Mouse (Mus musculus): ENCODE measurements around the gene Gm36864. TPM values are rescaled to one million over a fixed set of nuclear protein-coding genes. Genes with fewer than 3 reads are reported as not detected.
"Not testable (repeated sequence)": the region's sequence is repeated elsewhere in the genome, so short reads cannot be mapped to it uniquely, and the experiment has no call there.

Gm36864 gene
- polyA plus RNA-seq, 1 experiment from 2014 or later, result not detected

GRCm38 (mm10) chr7:44244080-44244479 lies 8.1 kb downstream of the Gm36864 start:
- 63% methylated on average over 1 of the region's 1 CpGs for WGBS
- Histone ChIP-seq H3K36me3 (peaks cover 12% of the 10 kb centered on the region), H3K27me3 (ENCODE audit: insufficient read depth, poor library complexity, severe bottlenecking) (no peaks in the 10 kb centered on the region), H3K4me3 (no peak overlapping the region), H3K4me1 (peaks cover 11% of the 10 kb centered on the region), H3K27ac (no peak overlapping the region), H3K9me3 (no peaks in the 10 kb centered on the region)
- no peak for DNase-seq (ENCODE audit: low spot score)

- H3K27ac ChIP-seq, result peak within 1 kb of the TSS; percentile 97
- under 1% methylated on average over 62 of the region's 62 CpGs for WGBS
- DNase-seq (ENCODE audit: low spot score), result peak; percentile 96
- peaks cover 34% of the 10 kb centered on the region for H3K36me3 ChIP-seq
- peaks cover 11% of the 10 kb centered on the region for H3K4me1 ChIP-seq
- no peaks in the 10 kb centered on the region for H3K9me3 ChIP-seq
- peak within 1 kb of the TSS; percentile 97 for H3K4me3 ChIP-seq
- H3K27me3 ChIP-seq (ENCODE audit: insufficient read depth, poor library complexity, severe bottlenecking), result no peaks in the 10 kb centered on the region
Observed at GRCm38 (mm10) chr7:44246055-44246983, 10.3 kb downstream of the Gm36864 start, which contains the start of the genes 1700028J19Rik and 2410002F23Rik. Gene 1700028J19Rik (minus strand): TSS chr7:44246695. Gene 2410002F23Rik (plus strand): TSS chr7:44246722.

GRCm38 (mm10) chr7:44246984-44247470 lies 11.1 kb downstream of the Gm36864 start:
- 0% methylated on average over 23 of the region's 23 CpGs for WGBS
- Histone ChIP-seq H3K27ac (peak overlapping the region; percentile 97), H3K9me3 (no peaks in the 10 kb centered on the region), H3K36me3 (peaks cover 38% of the 10 kb centered on the region), H3K4me1 (peaks cover 11% of the 10 kb centered on the region), H3K27me3 (ENCODE audit: insufficient read depth, poor library complexity, severe bottlenecking) (no peaks in the 10 kb centered on the region), H3K4me3 (peak overlapping the region; percentile 97)
- DNase-seq (ENCODE audit: low spot score), result peak; percentile 82

GRCm38 (mm10) chr7:44247971-44248370 lies 12.0 kb downstream of the Gm36864 start:
- DNase-seq (ENCODE audit: low spot score), result no peak

GRCm38 (mm10) chr7:44249248-44249647 lies 13.3 kb downstream of the Gm36864 start:
- DNase-seq (ENCODE audit: low spot score), result no peak
- Histone ChIP-seq H3K36me3 (peaks cover 58% of the 10 kb centered on the region), H3K27me3 (ENCODE audit: insufficient read depth, poor library complexity, severe bottlenecking) (no peaks in the 10 kb centered on the region), H3K4me1 (peaks cover 25% of the 10 kb centered on the region), H3K9me3 (no peaks in the 10 kb centered on the region), H3K4me3 (no peak overlapping the region), H3K27ac (no peak overlapping the region)
- WGBS, result 93% methylated on average over 4 of the region's 4 CpGs

More at GRCm38 (mm10) chr7:44247971-44248370, 12.0 kb downstream of the Gm36864 start:
- Histone ChIP-seq H3K27ac (no peak overlapping the region), H3K4me1 (peaks cover 20% of the 10 kb centered on the region), H3K9me3 (no peaks in the 10 kb centered on the region), H3K36me3 (peaks cover 48% of the 10 kb centered on the region), H3K4me3 (peak overlapping the region; percentile 97), H3K27me3 (ENCODE audit: insufficient read depth, poor library complexity, severe bottlenecking) (no peaks in the 10 kb centered on the region)
- WGBS, result 89% methylated on average over 2 of the region's 2 CpGs

- H3K9me3 ChIP-seq; DNase-seq (ENCODE audit: low spot score); H3K4me3 ChIP-seq; H3K27ac ChIP-seq; H3K27me3 ChIP-seq (ENCODE audit: insufficient read depth, poor library complexity, severe bottlenecking): not testable (repeated sequence)
- 93% methylated on average over 17 of the region's 17 CpGs for WGBS
- H3K4me1 ChIP-seq, result peaks cover 23% of the 10 kb centered on the region; the same call in 1 of the 2 replicates
- peaks cover 58% of the 10 kb centered on the region for H3K36me3 ChIP-seq
Observed at GRCm38 (mm10) chr7:44250732-44251275, 14.8 kb downstream of the Gm36864 start.

- 65% methylated on average over 15 of the region's 15 CpGs for WGBS
Observed at GRCm38 (mm10) chr7:44253023-44253616, 17.1 kb downstream of the Gm36864 start.

GRCm38 (mm10) chr7:44254930-44255329 lies 19.0 kb downstream of the Gm36864 start:
- H3K4me1 ChIP-seq, result 0 out of 2 replicates have a peak, but pooled peaks cover 19% of the 10 kb centered on the region
- H3K27ac ChIP-seq, result no peak overlapping the region
- H3K4me3 ChIP-seq, result no peak overlapping the region
- DNase-seq (ENCODE audit: low spot score), result no peak
- no peaks in the 10 kb centered on the region for H3K9me3 ChIP-seq
- 81% methylated on average over 6 of the region's 6 CpGs for WGBS
- H3K27me3 ChIP-seq (ENCODE audit: insufficient read depth, poor library complexity, severe bottlenecking), result no peaks in the 10 kb centered on the region
- H3K36me3 ChIP-seq, result peaks cover 37% of the 10 kb centered on the region

More at GRCm38 (mm10) chr7:44253023-44253616, 17.1 kb downstream of the Gm36864 start:
- Histone ChIP-seq H3K4me1 (0 out of 2 replicates have a peak, but pooled peaks cover 19% of the 10 kb centered on the region), H3K4me3 (no peak overlapping the region), H3K27ac (no peak overlapping the region), H3K9me3 (no peaks in the 10 kb centered on the region), H3K36me3 (peaks cover 56% of the 10 kb centered on the region), H3K27me3 (ENCODE audit: insufficient read depth, poor library complexity, severe bottlenecking) (no peaks in the 10 kb centered on the region)
- DNase-seq (ENCODE audit: low spot score), result no peak

- WGBS, result 74% methylated on average over 4 of the region's 4 CpGs
- no peak within 1 kb of the TSS for H3K27ac ChIP-seq
Observed at GRCm38 (mm10) chr7:44257278-44257677, 21.3 kb downstream of the Gm36864 start, which contains the start of gene Acp4. Gene Acp4 (minus strand): TSS chr7:44257378.

GRCm38 (mm10) chr7:44260410-44260809 lies 24.4 kb downstream of the Gm36864 start:
- peaks cover 43% of the 10 kb centered on the region for H3K27me3 ChIP-seq (ENCODE audit: insufficient read depth, poor library complexity, severe bottlenecking)
- no peaks in the 10 kb centered on the region for H3K36me3 ChIP-seq
- WGBS, result 71% methylated on average over 6 of the region's 6 CpGs
- peaks cover 6% of the 10 kb centered on the region; the same call in 1 of the 2 replicates for H3K4me1 ChIP-seq
- no peaks in the 10 kb centered on the region for H3K9me3 ChIP-seq
- no peak for DNase-seq (ENCODE audit: low spot score)
- no peak overlapping the region for H3K4me3 ChIP-seq
- no peak overlapping the region for H3K27ac ChIP-seq

More at GRCm38 (mm10) chr7:44257278-44257677, 21.3 kb downstream of the Gm36864 start, which contains the start of gene Acp4:
- Histone ChIP-seq H3K36me3 (peaks cover 17% of the 10 kb centered on the region), H3K4me3 (no peak within 1 kb of the TSS), H3K9me3 (no peaks in the 10 kb centered on the region), H3K4me1 (0 out of 2 replicates have a peak, but pooled peaks cover 17% of the 10 kb centered on the region), H3K27me3 (ENCODE audit: insufficient read depth, poor library complexity, severe bottlenecking) (peaks cover 19% of the 10 kb centered on the region)
- no peak for DNase-seq (ENCODE audit: low spot score)

- WGBS, result 50% methylated on average over 5 of the region's 5 CpGs
- Histone ChIP-seq H3K4me3 (no peak within 1 kb of the TSS), H3K9me3 (no peaks in the 10 kb centered on the region), H3K27ac (no peak within 1 kb of the TSS), H3K27me3 (ENCODE audit: insufficient read depth, poor library complexity, severe bottlenecking) (peaks cover 48% of the 10 kb centered on the region), H3K36me3 (no peaks in the 10 kb centered on the region), H3K4me1 (peaks cover 6% of the 10 kb centered on the region; the same call in 1 of the 2 replicates)
- no peak for DNase-seq (ENCODE audit: low spot score)
Observed at GRCm38 (mm10) chr7:44261147-44261546, 25.2 kb downstream of the Gm36864 start, which contains the start of gene Gm15517. Gene Gm15517 (plus strand): TSS chr7:44261447.

Data from heart, embryonic 10.5 days (tissue).